Mouse (Mus musculus): ENCODE results near the gene Rnf222. TPM values are rescaled to one million over a fixed set of nuclear protein-coding genes. Genes with fewer than 3 reads are reported as not detected.

Gene Rnf222
- polyA plus RNA-seq, 1 experiment from 2014 or later: 0.04 TPM

- WGBS: 91% methylated on average over 8 of the region's 8 CpGs
- H3K27ac ChIP-seq (replicated peaks): no peak overlapping the region
- peak; percentile 69 for DNase-seq (ENCODE audit: low spot score)
- H3K9me3 ChIP-seq (replicated peaks): no peaks in the 10 kb centered on the region
- H3K4me3 ChIP-seq: no peak overlapping the region
- H3K27me3 ChIP-seq (ENCODE audit: low read depth, poor library complexity, severe bottlenecking): no peaks in the 10 kb centered on the region
- peaks cover 56% of the 10 kb centered on the region for H3K36me3 ChIP-seq
- peaks cover 22% of the 10 kb centered on the region for H3K4me1 ChIP-seq
Measured at GRCm38 (mm10) chr11:68904375-68905137, 16.2 kb downstream of the Rnf222 start.

- H3K27ac ChIP-seq (replicated peaks): no peak overlapping the region
- DNase-seq (ENCODE audit: low spot score): no peak
- H3K4me3 ChIP-seq: no peak overlapping the region
- peaks cover 22% of the 10 kb centered on the region for H3K4me1 ChIP-seq
- 92% methylated on average over 3 of the region's 3 CpGs for WGBS
- H3K9me3 ChIP-seq (replicated peaks): no peaks in the 10 kb centered on the region
- H3K36me3 ChIP-seq: peaks cover 56% of the 10 kb centered on the region
- H3K27me3 ChIP-seq (ENCODE audit: low read depth, poor library complexity, severe bottlenecking): no peaks in the 10 kb centered on the region
Measured at GRCm38 (mm10) chr11:68905138-68905531, 16.8 kb downstream of the Rnf222 start.

- Histone ChIP-seq H3K27ac (replicated peaks) (no peak overlapping the region), H3K4me1 (peaks cover 19% of the 10 kb centered on the region), H3K27me3 (ENCODE audit: low read depth, poor library complexity, severe bottlenecking) (no peaks in the 10 kb centered on the region), H3K4me3 (no peak overlapping the region), H3K36me3 (peaks cover 56% of the 10 kb centered on the region), H3K9me3 (replicated peaks) (no peaks in the 10 kb centered on the region)
- DNase-seq (ENCODE audit: low spot score): no peak
- WGBS: 89% methylated on average over 9 of the region's 9 CpGs
Measured at GRCm38 (mm10) chr11:68905665-68906460, 17.5 kb downstream of the Rnf222 start.

- no peaks in the 10 kb centered on the region for H3K9me3 ChIP-seq (replicated peaks)
- no peaks in the 10 kb centered on the region for H3K27me3 ChIP-seq (ENCODE audit: low read depth, poor library complexity, severe bottlenecking)
- H3K4me1 ChIP-seq: peaks cover 16% of the 10 kb centered on the region
- H3K36me3 ChIP-seq: peaks cover 56% of the 10 kb centered on the region
- no peak overlapping the region for H3K27ac ChIP-seq (replicated peaks)
- DNase-seq (ENCODE audit: low spot score): no peak
- no peak overlapping the region for H3K4me3 ChIP-seq
- 93% methylated on average over 4 of the region's 4 CpGs for WGBS
Measured at GRCm38 (mm10) chr11:68906461-68906790, 18.1 kb downstream of the Rnf222 start.

GRCm38 (mm10) chr11:68907251-68907650 lies 18.9 kb downstream of the Rnf222 start:
- WGBS: 77% methylated on average over 3 of the region's 3 CpGs
- Histone ChIP-seq H3K27ac (replicated peaks) (no peak overlapping the region), H3K4me1 (peaks cover 16% of the 10 kb centered on the region), H3K4me3 (no peak overlapping the region), H3K9me3 (replicated peaks) (no peaks in the 10 kb centered on the region), H3K27me3 (ENCODE audit: low read depth, poor library complexity, severe bottlenecking) (no peaks in the 10 kb centered on the region), H3K36me3 (peaks cover 56% of the 10 kb centered on the region)
- no peak for DNase-seq (ENCODE audit: low spot score)

- no peak overlapping the region for H3K27ac ChIP-seq (replicated peaks)
- peaks cover 39% of the 10 kb centered on the region for H3K36me3 ChIP-seq
- H3K9me3 ChIP-seq (replicated peaks): no peaks in the 10 kb centered on the region; the same call in 1 of the 2 replicates
- no peak overlapping the region for H3K4me3 ChIP-seq
- DNase-seq (ENCODE audit: low spot score): no peak
- WGBS: 51% methylated on average over 7 of the region's 7 CpGs
- H3K27me3 ChIP-seq (ENCODE audit: low read depth, poor library complexity, severe bottlenecking): no peaks in the 10 kb centered on the region
- H3K4me1 ChIP-seq: peaks cover 5% of the 10 kb centered on the region; the same call in 1 of the 2 replicates
Measured at GRCm38 (mm10) chr11:68908846-68909503, 20.6 kb downstream of the Rnf222 start.

GRCm38 (mm10) chr11:68911531-68912177 lies 23.3 kb downstream of the Rnf222 start:
- 64% methylated on average over 14 of the region's 14 CpGs for WGBS
- H3K27me3 ChIP-seq (ENCODE audit: low read depth, poor library complexity, severe bottlenecking): no peaks in the 10 kb centered on the region
- no peak overlapping the region for H3K4me3 ChIP-seq
- no peaks in the 10 kb centered on the region; the same call in 1 of the 2 replicates for H3K9me3 ChIP-seq (replicated peaks)
- H3K27ac ChIP-seq (replicated peaks): no peak overlapping the region
- peaks cover 5% of the 10 kb centered on the region; the same call in 1 of the 2 replicates for H3K4me1 ChIP-seq
- peaks cover 12% of the 10 kb centered on the region for H3K36me3 ChIP-seq
- DNase-seq (ENCODE audit: low spot score): no peak

- DNase-seq (ENCODE audit: low spot score): no peak
- no peak overlapping the region for H3K27ac ChIP-seq (replicated peaks)
- no peaks in the 10 kb centered on the region for H3K36me3 ChIP-seq
- 89% methylated on average over 4 of the region's 4 CpGs for WGBS
- no peak overlapping the region for H3K4me3 ChIP-seq
- no peaks in the 10 kb centered on the region; the same call in 1 of the 2 replicates for H3K9me3 ChIP-seq (replicated peaks)
- no peaks in the 10 kb centered on the region; the same call in 1 of the 2 replicates for H3K4me1 ChIP-seq
- H3K27me3 ChIP-seq (ENCODE audit: low read depth, poor library complexity, severe bottlenecking): no peaks in the 10 kb centered on the region
Measured at GRCm38 (mm10) chr11:68914566-68914965, 26.2 kb downstream of the Rnf222 start.

GRCm38 (mm10) chr11:68923191-68923590 lies 34.8 kb downstream of the Rnf222 start:
- no peak overlapping the region for H3K27ac ChIP-seq (replicated peaks)
- no peaks in the 10 kb centered on the region for H3K36me3 ChIP-seq
- 63% methylated on average over 3 of the region's 3 CpGs for WGBS
- H3K4me1 ChIP-seq: 0 out of 2 replicates have a peak, but pooled peaks cover 6% of the 10 kb centered on the region
- no peak overlapping the region for H3K4me3 ChIP-seq
- no peaks in the 10 kb centered on the region for H3K9me3 ChIP-seq (replicated peaks)
- no peaks in the 10 kb centered on the region for H3K27me3 ChIP-seq (ENCODE audit: low read depth, poor library complexity, severe bottlenecking)
- DNase-seq (ENCODE audit: low spot score): no peak

- 0 out of 2 replicates have a peak, but pooled peaks cover 6% of the 10 kb centered on the region for H3K4me1 ChIP-seq
- no peak overlapping the region for H3K27ac ChIP-seq (replicated peaks)
- no peaks in the 10 kb centered on the region for H3K27me3 ChIP-seq (ENCODE audit: low read depth, poor library complexity, severe bottlenecking)
- 81% methylated on average over 2 of the region's 2 CpGs for WGBS
- H3K4me3 ChIP-seq: no peak overlapping the region
- no peaks in the 10 kb centered on the region for H3K9me3 ChIP-seq (replicated peaks)
- no peaks in the 10 kb centered on the region for H3K36me3 ChIP-seq
- DNase-seq (ENCODE audit: low spot score): no peak
Measured at GRCm38 (mm10) chr11:68924749-68925148, 36.4 kb downstream of the Rnf222 start.

- H3K27me3 ChIP-seq (ENCODE audit: low read depth, poor library complexity, severe bottlenecking): no peaks in the 10 kb centered on the region
- H3K4me1 ChIP-seq: 0 out of 2 replicates have a peak, but pooled peaks cover 6% of the 10 kb centered on the region
- 78% methylated on average over 3 of the region's 3 CpGs for WGBS
- H3K27ac ChIP-seq (replicated peaks): no peak within 1 kb of the TSS
- no peaks in the 10 kb centered on the region for H3K9me3 ChIP-seq (replicated peaks)
- H3K36me3 ChIP-seq: no peaks in the 10 kb centered on the region
- DNase-seq (ENCODE audit: low spot score): no peak
- no peak within 1 kb of the TSS for H3K4me3 ChIP-seq
Measured at GRCm38 (mm10) chr11:68926981-68927380, 38.6 kb downstream of the Rnf222 start, which contains the start of gene Odf4. TSS of gene Odf4 (minus strand) at chr11:68927081.

- Histone ChIP-seq H3K4me1 (no peaks in the 10 kb centered on the region), H3K36me3 (no peaks in the 10 kb centered on the region), H3K27ac (replicated peaks) (no peak overlapping the region), H3K27me3 (ENCODE audit: low read depth, poor library complexity, severe bottlenecking) (no peaks in the 10 kb centered on the region), H3K9me3 (replicated peaks) (no peaks in the 10 kb centered on the region), H3K4me3 (no peak overlapping the region)
- WGBS: 82% methylated on average over 6 of the region's 6 CpGs
- no peak for DNase-seq (ENCODE audit: low spot score)
Measured at GRCm38 (mm10) chr11:68929947-68930346, 41.6 kb downstream of the Rnf222 start.
